Mouse (Mus musculus) stomach, embryonic 16.5 days (tissue): ENCODE data around the gene Crebbp. TPM values are rescaled to one million over a fixed set of nuclear protein-coding genes. Genes with fewer than 3 reads are reported as not detected.

Source experiments
- ATAC-seq: fragments of 200-750 bp; cut with Nextera tagmentation; 2 replicates; pipeline ENCODE4 v1.8.0; 2017; ENCODE audit warnings: moderate number of reproducible peaks, moderate TSS enrichment; ENCODE audit not compliant: insufficient read depth, low FRiP score
- H3K27ac ChIP-seq: fragments of 300-500 bp; sonication (generic); 2 replicates; pipeline ENCODE4 v1.5.1; 2014; ENCODE audit warnings: low read length
- H3K27me3 ChIP-seq: fragments of 300-500 bp; sonication (generic); 2 replicates; pipeline ENCODE4 v1.6.1; 2014; ENCODE audit warnings: low read length, control low read depth, mixed read lengths; ENCODE audit not compliant: control insufficient read depth, insufficient read depth
- H3K36me3 ChIP-seq: fragments of 300-500 bp; sonication (generic); 2 replicates; pipeline ENCODE4 v1.6.1; 2014; ENCODE audit warnings: low read length; ENCODE audit not compliant: control insufficient read depth, insufficient read depth
- H3K4me1 ChIP-seq: fragments of 300-500 bp; sonication (generic); 2 replicates; pipeline ENCODE4 v1.6.1; 2014; ENCODE audit warnings: low read length, control low read depth, mixed read lengths; ENCODE audit not compliant: control insufficient read depth, insufficient read depth
- H3K4me2 ChIP-seq: fragments of 300-500 bp; sonication (generic); 2 replicates; pipeline ENCODE4 v1.6.1; 2014; ENCODE audit warnings: low read depth, low read length, mixed read lengths
- H3K4me3 ChIP-seq: fragments of 300-500 bp; sonication (generic); replicated peaks from 2 replicates; pipeline ENCODE4 v1.5.1; 2014; ENCODE audit warnings: mild to moderate bottlenecking, low read length
- H3K9ac ChIP-seq: fragments of 300-500 bp; sonication (generic); 2 replicates; pipeline ENCODE4 v1.6.1; 2014; ENCODE audit warnings: low read length
- H3K9me3 ChIP-seq: fragments of 300-500 bp; sonication (generic); replicated peaks from 2 replicates; pipeline ENCODE4 v1.6.1; 2016; ENCODE audit warnings: low read length, control low read depth; ENCODE audit not compliant: control insufficient read depth
- WGBS: fragments of 180-500 bp; shearing (Covaris S2); extraction: QIAGEN DNeasy Blood & Tissue Kit; methylation state at CpG from one replicate; pipeline ENCODE4 v1.1.7; 2014; 5-methylcytosine and 5-hydroxymethylcytosine counted together
- polyA plus RNA-seq: library from polyadenylated mRNA; unstranded; fragments of >200 nt; fragmentation: Nextera tagmentation; extraction: Ambion mirVana; gene quantifications from 2 replicates; pipeline ENCODE4 v1.2.1, GENCODE M21; 2015

The Crebbp gene
- polyA plus RNA-seq, 1 experiment from 2014 or later: 28.0 TPM

DNA sequence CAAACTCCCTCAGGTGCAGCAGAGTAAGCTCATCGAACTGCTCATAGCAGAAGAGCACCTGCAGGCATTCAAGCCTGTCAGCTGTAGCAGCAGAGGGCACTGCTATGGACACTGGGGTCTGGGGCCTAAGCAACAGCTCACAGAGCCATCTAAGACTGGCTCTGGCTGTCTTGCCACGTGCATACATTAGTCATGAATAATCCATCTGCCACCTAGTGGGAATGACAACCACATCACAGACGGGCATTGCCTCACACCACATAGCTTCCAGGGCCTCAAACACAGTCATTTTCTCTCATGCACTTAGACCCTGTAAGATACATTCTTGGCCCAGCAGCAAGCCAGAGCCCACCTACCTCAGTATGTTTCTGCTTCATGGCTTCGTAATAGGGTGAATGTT lies 168.3 kb downstream of the Crebbp start:
- ATAC-seq: no peak
- Histone ChIP-seq H3K9me3 (no peaks in the 10 kb centered on the region), H3K27ac (no peak overlapping the region), H3K4me1 (no peaks in the 10 kb centered on the region), H3K4me2 (no peak overlapping the region), H3K27me3 (no peaks in the 10 kb centered on the region), H3K9ac (no peak overlapping the region), H3K36me3 (peaks cover 23% of the 10 kb centered on the region), H3K4me3 (no peak overlapping the region)
- WGBS: 87% methylated on average over 4 of the region's 4 CpGs

- H3K36me3 ChIP-seq: peaks cover 23% of the 10 kb centered on the region
- H3K27me3 ChIP-seq: no peaks in the 10 kb centered on the region
- WGBS: 97% methylated on average over 2 of the region's 2 CpGs
- H3K4me3 ChIP-seq: no peak overlapping the region
- no peaks in the 10 kb centered on the region for H3K9me3 ChIP-seq
- H3K4me2 ChIP-seq: no peak overlapping the region
- H3K4me1 ChIP-seq: no peaks in the 10 kb centered on the region
- H3K27ac ChIP-seq: no peak overlapping the region
- H3K9ac ChIP-seq: no peak overlapping the region
- ATAC-seq: no peak
These were observed 169.7 kb downstream of the Crebbp start for GRCm38 (mm10) chr16:4044093-4044492.

- 98% methylated on average over 4 of the region's 4 CpGs for WGBS
- Histone ChIP-seq H3K9ac (no peak overlapping the region), H3K4me2 (no peak overlapping the region), H3K27me3 (no peaks in the 10 kb centered on the region), H3K4me1 (no peaks in the 10 kb centered on the region), H3K9me3 (no peaks in the 10 kb centered on the region), H3K4me3 (no peak overlapping the region), H3K36me3 (peaks cover 28% of the 10 kb centered on the region), H3K27ac (no peak overlapping the region)
- ATAC-seq: no peak
These were observed 172.2 kb downstream of the Crebbp start for GRCm38 (mm10) chr16:4041646-4042045.

DNA sequence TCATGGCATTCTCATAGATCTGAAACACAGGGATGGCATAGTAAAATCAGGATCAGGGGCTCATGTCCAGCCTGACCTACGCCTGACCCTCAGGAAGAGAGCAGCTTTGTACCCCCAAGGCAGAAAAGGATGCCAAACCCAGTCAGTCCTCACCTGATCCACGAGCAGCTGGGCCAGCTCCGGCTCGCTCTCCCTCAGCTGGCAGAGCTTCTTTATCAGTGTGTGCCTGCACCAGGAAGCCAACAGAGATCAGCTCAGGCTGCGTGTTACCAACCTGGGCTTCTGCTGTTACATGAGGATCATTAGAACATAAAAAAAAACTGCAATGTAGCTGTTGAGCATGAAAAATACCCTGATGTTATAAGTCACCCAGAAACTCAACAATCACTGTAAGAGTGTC lies 173.6 kb downstream of the Crebbp start:
- 84% methylated on average over 5 of the region's 5 CpGs for WGBS
- H3K36me3 ChIP-seq: peaks cover 21% of the 10 kb centered on the region

GRCm38 (mm10) chr16:4037690-4038089 lies 176.1 kb downstream of the Crebbp start:
- Histone ChIP-seq H3K4me3 (no peak overlapping the region), H3K9ac (no peak overlapping the region), H3K4me1 (no peaks in the 10 kb centered on the region), H3K4me2 (no peak overlapping the region), H3K27me3 (no peaks in the 10 kb centered on the region), H3K36me3 (peaks cover 15% of the 10 kb centered on the region; the same call in 1 of the 2 replicates), H3K27ac (no peak overlapping the region), H3K9me3 (no peaks in the 10 kb centered on the region)
- no peak for ATAC-seq
- 87% methylated on average over 7 of the region's 7 CpGs for WGBS

More for the DNA sequence above, 173.6 kb downstream of the Crebbp start:
- H3K4me2 ChIP-seq: no peak overlapping the region
- no peak overlapping the region for H3K9ac ChIP-seq
- H3K4me3 ChIP-seq: no peak overlapping the region
- no peak for ATAC-seq
- H3K27ac ChIP-seq: no peak overlapping the region
- H3K4me1 ChIP-seq: no peaks in the 10 kb centered on the region
- no peaks in the 10 kb centered on the region for H3K9me3 ChIP-seq
- H3K27me3 ChIP-seq: no peaks in the 10 kb centered on the region

DNA sequence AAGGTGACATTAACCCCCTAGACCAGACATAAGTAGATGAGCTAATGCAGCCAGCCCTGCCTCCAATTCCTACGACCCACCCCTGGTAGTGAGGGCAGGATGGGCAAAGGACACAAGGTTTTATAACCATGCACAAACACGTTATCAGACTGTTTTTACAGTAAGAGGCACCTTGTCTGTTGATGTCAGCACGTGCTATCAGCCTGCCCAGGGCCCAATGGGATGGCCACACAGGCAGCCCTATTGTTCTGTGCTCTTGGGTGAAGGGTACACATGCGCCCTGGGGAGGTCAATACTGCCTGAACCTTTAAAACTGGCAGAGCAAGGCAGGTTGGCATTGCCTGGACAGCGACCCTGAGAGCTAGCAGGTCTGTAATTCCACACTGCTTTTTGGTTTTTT lies 177.0 kb downstream of the Crebbp start, which contains the start of gene Dnase1:
TSS of gene Dnase1 (plus strand) at position 136 of the 400 bp plus-strand sequence.
- Histone ChIP-seq H3K4me2 (no peak within 1 kb of the TSS), H3K27me3 (no peaks in the 10 kb centered on the region), H3K36me3 (peaks cover 15% of the 10 kb centered on the region; the same call in 1 of the 2 replicates), H3K4me3 (no peak within 1 kb of the TSS), H3K9me3 (no peaks in the 10 kb centered on the region), H3K4me1 (no peaks in the 10 kb centered on the region), H3K27ac (no peak within 1 kb of the TSS), H3K9ac (no peak within 1 kb of the TSS)
- no peak for ATAC-seq
- WGBS: 84% methylated on average over 5 of the region's 5 CpGs

- no peak for ATAC-seq
- Histone ChIP-seq H3K27me3 (no peaks in the 10 kb centered on the region), H3K4me2 (no peak overlapping the region), H3K4me3 (no peak overlapping the region), H3K4me1 (no peaks in the 10 kb centered on the region), H3K27ac (no peak overlapping the region), H3K9ac (no peak overlapping the region), H3K9me3 (no peaks in the 10 kb centered on the region), H3K36me3 (peaks cover 15% of the 10 kb centered on the region; the same call in 1 of the 2 replicates)
- WGBS: 86% methylated on average over 2 of the region's 2 CpGs
These were observed 178.2 kb downstream of the Crebbp start for GRCm38 (mm10) chr16:4035575-4035974.

DNA sequence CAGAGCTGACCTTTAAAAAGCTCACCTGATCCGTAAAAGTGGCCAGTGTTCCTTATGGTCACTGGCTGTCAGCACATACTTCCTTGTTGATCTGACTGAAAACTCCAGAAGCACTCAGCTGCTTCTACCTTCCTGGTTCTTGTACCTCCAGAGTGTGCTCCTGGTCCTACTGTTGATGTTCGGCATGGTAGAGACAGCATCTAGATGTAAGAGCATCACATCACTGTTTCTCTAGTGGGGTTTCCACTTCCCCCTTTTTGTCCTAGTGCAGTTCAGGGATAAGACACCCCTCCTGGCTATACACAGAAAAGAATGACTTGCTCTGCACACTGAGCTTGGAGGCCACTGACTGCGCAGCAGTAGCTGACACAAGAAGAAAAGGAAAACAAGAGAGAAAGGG lies 179.3 kb downstream of the Crebbp start:
- H3K4me3 ChIP-seq: no peak overlapping the region
- WGBS: 77% methylated on average over 3 of the region's 3 CpGs
- no peaks in the 10 kb centered on the region for H3K4me1 ChIP-seq
- no peak for ATAC-seq
- H3K27ac ChIP-seq: no peak overlapping the region
- H3K36me3 ChIP-seq: peaks cover 7% of the 10 kb centered on the region; the same call in 1 of the 2 replicates
- no peak overlapping the region for H3K4me2 ChIP-seq
- H3K27me3 ChIP-seq: no peaks in the 10 kb centered on the region
- no peaks in the 10 kb centered on the region for H3K9me3 ChIP-seq
- H3K9ac ChIP-seq: no peak overlapping the region

GRCm38 (mm10) chr16:4033971-4034370 lies 179.8 kb downstream of the Crebbp start:
- Histone ChIP-seq H3K27me3 (no peaks in the 10 kb centered on the region), H3K4me3 (no peak overlapping the region), H3K9me3 (no peaks in the 10 kb centered on the region), H3K4me2 (no peak overlapping the region), H3K36me3 (0 out of 2 replicates have a peak, but pooled peaks cover 4% of the 10 kb centered on the region), H3K9ac (no peak overlapping the region), H3K4me1 (no peaks in the 10 kb centered on the region; the same call in 1 of the 2 replicates), H3K27ac (no peak overlapping the region)
- WGBS: 76% methylated on average over 5 of the region's 5 CpGs
- no peak for ATAC-seq
